Mouse (Mus musculus) small intestine, adult 2 months (tissue): ENCODE results near the gene Gpc6. TPM values are rescaled to one million over a fixed set of nuclear protein-coding genes. Genes with fewer than 3 reads are reported as not detected.

Experiments
- H3K27ac ChIP-seq: fragments of 200-500 bp; 2 replicates; pipeline ENCODE4 v1.5.1; 2012; ENCODE audit warnings: low read depth, low read length, control low read depth, inconsistent platforms; ENCODE audit not compliant: insufficient read depth
- H3K27me3 ChIP-seq: fragments of 200-500 bp; 2 replicates; pipeline ENCODE4 v1.6.1; 2012; ENCODE audit warnings: mild to moderate bottlenecking, moderate library complexity, low read length, inconsistent platforms; ENCODE audit not compliant: control insufficient read depth, insufficient read depth
- H3K36me3 ChIP-seq: fragments of 200-500 bp; 2 replicates; pipeline ENCODE4 v1.6.1; 2012; ENCODE audit warnings: mild to moderate bottlenecking, low read length, control low read depth, inconsistent platforms; ENCODE audit not compliant: control insufficient read depth, insufficient read depth
- H3K4me1 ChIP-seq: fragments of 200-500 bp; 2 replicates; pipeline ENCODE4 v1.6.1; 2012; ENCODE audit warnings: low read length, inconsistent platforms, mixed read lengths; ENCODE audit not compliant: control insufficient read depth, insufficient read depth, insufficient read length
- H3K4me3 ChIP-seq: fragments of 200-500 bp; 2 replicates; pipeline ENCODE4 v1.5.1; 2012; ENCODE audit warnings: low read depth, mild to moderate bottlenecking, control low read depth, inconsistent platforms, low read length, moderate library complexity
- CTCF ChIP-seq: fragments of 200-500 bp; IDR thresholded peaks from 2 replicates; pipeline ENCODE4 v1.5.1; 2012; ENCODE audit warnings: low read depth, mild to moderate bottlenecking, control low read depth, inconsistent platforms, low read length, moderate library complexity, mixed read lengths; ENCODE audit not compliant: insufficient replicate concordance, insufficient read length; ENCODE audit errors: extremely low read depth
- POLR2A ChIP-seq: fragments of 200-500 bp; IDR thresholded peaks from 2 replicates; pipeline ENCODE4 v1.6.1; 2012; ENCODE audit warnings: low read depth, mild to moderate bottlenecking, control low read depth, inconsistent platforms, low read length, moderate library complexity
- WGBS: fragments of 180-500 bp; shearing (Covaris S2); methylation state at CpG from one replicate; pipeline ENCODE4 v1.1.7; 2018; 5-methylcytosine and 5-hydroxymethylcytosine counted together
- polyA plus RNA-seq: library from polyadenylated mRNA; depleted of rRNA; stranded (reverse); fragments of >200 nt; gene quantifications from 2 replicates; pipeline ENCODE4 v1.2.3, GENCODE M21; 2012

The Gpc6 gene
- polyA plus RNA-seq, 1 experiment, result 0.81 TPM

- Histone ChIP-seq H3K36me3 (no peaks in the 10 kb centered on the region), H3K27ac (no peak overlapping the region), H3K4me1 (no peaks in the 10 kb centered on the region), H3K4me3 (no peak overlapping the region), H3K27me3 (no peaks in the 10 kb centered on the region)
- 83% methylated on average over 3 of the region's 3 CpGs for WGBS
- TF ChIP-seq POLR2A (no peak), CTCF (no peak)
These were observed 783.7 kb downstream of the Gpc6 start for GRCm38 (mm10) chr14:117708817-117709216.

- TF ChIP-seq POLR2A, result no peak
- TF ChIP-seq CTCF, result no peak
- Histone ChIP-seq H3K4me1 (no peaks in the 10 kb centered on the region), H3K27ac (no peak overlapping the region), H3K36me3 (no peaks in the 10 kb centered on the region), H3K4me3 (no peak overlapping the region), H3K27me3 (no peaks in the 10 kb centered on the region)
- WGBS, result 61% methylated on average over 10 of the region's 10 CpGs
These were observed 785.4 kb downstream of the Gpc6 start for GRCm38 (mm10) chr14:117710463-117710911.

- no peaks in the 10 kb centered on the region for H3K4me1 ChIP-seq
- no peaks in the 10 kb centered on the region for H3K27me3 ChIP-seq
- H3K4me3 ChIP-seq, result no peak overlapping the region
- H3K27ac ChIP-seq, result no peak overlapping the region
- 85% methylated on average over 7 of the region's 7 CpGs for WGBS
- H3K36me3 ChIP-seq, result no peaks in the 10 kb centered on the region
- no peak for TF ChIP-seq POLR2A
These were observed 787.2 kb downstream of the Gpc6 start for GRCm38 (mm10) chr14:117712311-117712710.

- 67% methylated on average over 8 of the region's 8 CpGs for whole genome bisulfite sequencing
- H3K4me3 ChIP-seq, result no peak overlapping the region
- H3K27ac ChIP-seq, result no peak overlapping the region
- no peaks in the 10 kb centered on the region for H3K4me1 ChIP-seq
- TF ChIP-seq POLR2A (no peak), CTCF (no peak)
- H3K27me3 ChIP-seq, result no peaks in the 10 kb centered on the region
- H3K36me3 ChIP-seq, result no peaks in the 10 kb centered on the region
These were observed 789.0 kb downstream of the Gpc6 start for GRCm38 (mm10) chr14:117714165-117714564.

GRCm38 (mm10) chr14:117716305-117716704 is 791.2 kb downstream of the Gpc6 start:
- no peaks in the 10 kb centered on the region for H3K4me1 ChIP-seq
- no peak overlapping the region for H3K27ac ChIP-seq
- TF ChIP-seq POLR2A (no peak), CTCF (no peak)
- H3K4me3 ChIP-seq, result no peak overlapping the region
- WGBS, result 84% methylated on average over 3 of the region's 3 CpGs
- no peaks in the 10 kb centered on the region for H3K27me3 ChIP-seq
- no peaks in the 10 kb centered on the region for H3K36me3 ChIP-seq

GRCm38 (mm10) chr14:117728741-117729140 is 803.6 kb downstream of the Gpc6 start:
- WGBS, result 79% methylated on average over 2 of the region's 2 CpGs
- TF ChIP-seq POLR2A (no peak), CTCF (no peak)
- Histone ChIP-seq H3K36me3 (no peaks in the 10 kb centered on the region), H3K27me3 (no peaks in the 10 kb centered on the region), H3K4me3 (no peak overlapping the region), H3K4me1 (no peaks in the 10 kb centered on the region), H3K27ac (no peak overlapping the region)

GRCm38 (mm10) chr14:117755231-117755630 is 830.1 kb downstream of the Gpc6 start:
- H3K27me3 ChIP-seq, result no peaks in the 10 kb centered on the region
- H3K36me3 ChIP-seq, result no peaks in the 10 kb centered on the region
- no peak overlapping the region for H3K4me3 ChIP-seq
- 78% methylated on average over 7 of the region's 7 CpGs for WGBS
- TF ChIP-seq POLR2A (no peak), CTCF (no peak)
- H3K4me1 ChIP-seq, result no peaks in the 10 kb centered on the region
- H3K27ac ChIP-seq, result no peak overlapping the region

- no peak for TF ChIP-seq CTCF
- TF ChIP-seq POLR2A, result no peak
- H3K27me3 ChIP-seq, result no peaks in the 10 kb centered on the region
- no peaks in the 10 kb centered on the region for H3K4me1 ChIP-seq
- WGBS, result 81% methylated on average over 7 of the region's 7 CpGs
- H3K4me3 ChIP-seq, result no peak overlapping the region
- H3K36me3 ChIP-seq, result no peaks in the 10 kb centered on the region
- H3K27ac ChIP-seq, result no peak overlapping the region
These were observed 831.4 kb downstream of the Gpc6 start for GRCm38 (mm10) chr14:117756505-117756904.
